Mouse (Mus musculus) lung, embryonic 16.5 days (tissue): ENCODE data around the gene Ceacam9. TPM values are rescaled to one million over a fixed set of nuclear protein-coding genes. Genes with fewer than 3 reads are reported as not detected.
A peak's percentile ranks its signal among the peaks of the same experiment; 100 is the strongest.

Experiments used
- ATAC-seq: fragments of 200-750 bp; cut with Nextera tagmentation; 2 replicates; pipeline ENCODE4 v1.8.0; 2017; ENCODE audit warnings: low read depth, mild to moderate bottlenecking, moderate library complexity
- H3K27ac ChIP-seq: fragments of 300-500 bp; sonication (generic); 2 replicates; pipeline ENCODE4 v1.5.1; 2014; ENCODE audit warnings: mild to moderate bottlenecking, control low read depth, low read length
- H3K27me3 ChIP-seq: fragments of 300-500 bp; sonication (generic); 2 replicates; pipeline ENCODE4 v1.6.1; 2014; ENCODE audit warnings: low read depth, low read length, mixed read lengths; ENCODE audit not compliant: control insufficient read depth, insufficient read depth
- H3K36me3 ChIP-seq: fragments of 300-500 bp; sonication (generic); 2 replicates; pipeline ENCODE4 v1.6.1; 2014; ENCODE audit warnings: low read length; ENCODE audit not compliant: control insufficient read depth, insufficient read depth
- H3K4me1 ChIP-seq: fragments of 300-500 bp; sonication (generic); replicated peaks from 2 replicates; pipeline ENCODE4 v1.6.1; 2014; ENCODE audit warnings: low read length, mixed read lengths; ENCODE audit not compliant: control insufficient read depth, insufficient read depth
- H3K4me2 ChIP-seq: fragments of 300-500 bp; sonication (generic); 2 replicates; pipeline ENCODE4 v1.6.1; 2014; ENCODE audit warnings: low read depth, low read length, control low read depth
- H3K4me3 ChIP-seq: fragments of 300-500 bp; sonication (generic); 2 replicates; pipeline ENCODE4 v1.5.1; 2014; ENCODE audit warnings: mild to moderate bottlenecking, low read length, control low read depth
- H3K9ac ChIP-seq: fragments of 300-500 bp; sonication (generic); 2 replicates; pipeline ENCODE4 v1.6.1; 2014; ENCODE audit warnings: low read length, control low read depth
- H3K9me3 ChIP-seq: fragments of 300-500 bp; sonication (generic); 2 replicates; pipeline ENCODE4 v1.6.1; 2016; ENCODE audit warnings: low read length; ENCODE audit not compliant: control insufficient read depth
- WGBS: fragments of 180-500 bp; shearing (Covaris S2); extraction: QIAGEN DNeasy Blood & Tissue Kit; methylation state at CpG from one replicate; pipeline ENCODE4 v1.1.7; 2014; 5-methylcytosine and 5-hydroxymethylcytosine counted together
- polyA plus RNA-seq: library from polyadenylated mRNA; unstranded; fragments of >200 nt; fragmentation: Nextera tagmentation; extraction: Ambion mirVana; gene quantifications from 2 replicates; pipeline ENCODE4 v1.2.1, GENCODE M21; 2015

Ceacam9 gene
- polyA plus RNA-seq, 1 experiment from 2014 or later, result not detected

- no peaks in the 10 kb centered on the region for H3K9me3 ChIP-seq
- no peak overlapping the region for H3K4me2 ChIP-seq
- peaks cover 11% of the 10 kb centered on the region; the same call in 1 of the 2 replicates for H3K4me1 ChIP-seq
- 46% methylated on average over 7 of the region's 7 CpGs for WGBS
- H3K27me3 ChIP-seq, result no peaks in the 10 kb centered on the region
- H3K36me3 ChIP-seq, result no peaks in the 10 kb centered on the region
- ATAC-seq, result no peak
- no peak overlapping the region for H3K4me3 ChIP-seq
- H3K9ac ChIP-seq, result no peak overlapping the region
- no peak overlapping the region for H3K27ac ChIP-seq
Observed at GRCm38 (mm10) chr7:16731893-16732422, 10.2 kb downstream of the Ceacam9 start.

GRCm38 (mm10) chr7:16737606-16738072, 15.9 kb downstream of the Ceacam9 start:
- Histone ChIP-seq H3K27ac (no peak overlapping the region), H3K4me2 (peak overlapping the region; percentile 83), H3K27me3 (no peaks in the 10 kb centered on the region), H3K9ac (peak overlapping the region; percentile 61), H3K9me3 (no peaks in the 10 kb centered on the region), H3K4me3 (peak overlapping the region; percentile 94), H3K4me1 (peaks cover 14% of the 10 kb centered on the region), H3K36me3 (no peaks in the 10 kb centered on the region)
- WGBS, result 33% methylated on average over 10 of the region's 10 CpGs
- peak; percentile 8; the same call in 1 of the 2 replicates for ATAC-seq

- peak; percentile 97 for ATAC-seq
- Histone ChIP-seq H3K4me2 (peak within 1 kb of the TSS; percentile 83), H3K27me3 (no peaks in the 10 kb centered on the region), H3K4me1 (peaks cover 14% of the 10 kb centered on the region), H3K4me3 (peak within 1 kb of the TSS; percentile 94), H3K9me3 (no peaks in the 10 kb centered on the region), H3K9ac (peak within 1 kb of the TSS; percentile 95), H3K36me3 (no peaks in the 10 kb centered on the region; the same call in 1 of the 2 replicates), H3K27ac (peak within 1 kb of the TSS; percentile 50)
- WGBS, result under 1% methylated on average over 34 of the region's 34 CpGs
Observed at GRCm38 (mm10) chr7:16738073-16738696, 16.5 kb downstream of the Ceacam9 start, which contains the start of gene Ap2s1. Ap2s1 (plus strand) TSS chr7:16738410.

GRCm38 (mm10) chr7:16739056-16739604, 17.4 kb downstream of the Ceacam9 start:
- H3K9me3 ChIP-seq, result no peaks in the 10 kb centered on the region
- H3K27ac ChIP-seq, result peak overlapping the region; percentile 50; the same call in 1 of the 2 replicates
- 51% methylated on average over 10 of the region's 10 CpGs for WGBS

GRCm38 (mm10) chr7:16745373-16745772, 23.6 kb downstream of the Ceacam9 start:
- H3K27ac ChIP-seq, result no peak overlapping the region
- no peak overlapping the region for H3K4me3 ChIP-seq
- peaks cover 24% of the 10 kb centered on the region for H3K36me3 ChIP-seq
- WGBS, result 72% methylated on average over 4 of the region's 4 CpGs
- H3K4me2 ChIP-seq, result no peak overlapping the region
- H3K27me3 ChIP-seq, result no peaks in the 10 kb centered on the region
- H3K4me1 ChIP-seq, result no peaks in the 10 kb centered on the region
- H3K9me3 ChIP-seq, result no peaks in the 10 kb centered on the region
- H3K9ac ChIP-seq, result no peak overlapping the region
- no peak for ATAC-seq

More at GRCm38 (mm10) chr7:16739056-16739604, 17.4 kb downstream of the Ceacam9 start:
- Histone ChIP-seq H3K4me2 (peak overlapping the region; percentile 83), H3K9ac (peak overlapping the region; percentile 95), H3K4me1 (peaks cover 14% of the 10 kb centered on the region), H3K4me3 (peak overlapping the region; percentile 94), H3K27me3 (no peaks in the 10 kb centered on the region), H3K36me3 (peaks cover 7% of the 10 kb centered on the region; the same call in 1 of the 2 replicates)
- no peak for ATAC-seq

- peaks cover 24% of the 10 kb centered on the region for H3K36me3 ChIP-seq
- no peaks in the 10 kb centered on the region for H3K4me1 ChIP-seq
- ATAC-seq, result peak; percentile 56; the same call in 1 of the 2 replicates
- 58% methylated on average over 3 of the region's 3 CpGs for WGBS
- H3K9ac ChIP-seq, result no peak overlapping the region
- no peak overlapping the region for H3K4me2 ChIP-seq
- no peak overlapping the region for H3K4me3 ChIP-seq
- no peak overlapping the region for H3K27ac ChIP-seq
- H3K9me3 ChIP-seq, result no peaks in the 10 kb centered on the region
- no peaks in the 10 kb centered on the region for H3K27me3 ChIP-seq
Observed at GRCm38 (mm10) chr7:16746093-16746492, 24.4 kb downstream of the Ceacam9 start.

- WGBS, result 87% methylated on average over 6 of the region's 6 CpGs
- H3K36me3 ChIP-seq, result peaks cover 24% of the 10 kb centered on the region
Observed at GRCm38 (mm10) chr7:16747656-16748055, 25.9 kb downstream of the Ceacam9 start.

GRCm38 (mm10) chr7:16752016-16752415, 30.3 kb downstream of the Ceacam9 start:
- ATAC-seq, result no peak
- 72% methylated on average over 12 of the region's 12 CpGs for WGBS

More at GRCm38 (mm10) chr7:16747656-16748055, 25.9 kb downstream of the Ceacam9 start:
- no peak overlapping the region for H3K4me3 ChIP-seq
- H3K27ac ChIP-seq, result no peak overlapping the region
- H3K27me3 ChIP-seq, result no peaks in the 10 kb centered on the region
- ATAC-seq, result no peak
- no peak overlapping the region for H3K9ac ChIP-seq
- no peaks in the 10 kb centered on the region for H3K4me1 ChIP-seq
- no peaks in the 10 kb centered on the region for H3K9me3 ChIP-seq
- no peak overlapping the region for H3K4me2 ChIP-seq

GRCm38 (mm10) chr7:16755362-16756017, 33.8 kb downstream of the Ceacam9 start:
- no peak overlapping the region for H3K9ac ChIP-seq
- H3K4me2 ChIP-seq, result no peak overlapping the region
- peaks cover 5% of the 10 kb centered on the region for H3K4me1 ChIP-seq
- peak; percentile 57 for ATAC-seq
- no peaks in the 10 kb centered on the region for H3K27me3 ChIP-seq
- WGBS, result 27% methylated on average over 17 of the region's 17 CpGs
- H3K36me3 ChIP-seq, result no peaks in the 10 kb centered on the region
- H3K27ac ChIP-seq, result peak overlapping the region; percentile 37; the same call in 1 of the 2 replicates
- H3K4me3 ChIP-seq, result no peak overlapping the region
- H3K9me3 ChIP-seq, result no peaks in the 10 kb centered on the region

More at GRCm38 (mm10) chr7:16752016-16752415, 30.3 kb downstream of the Ceacam9 start:
- H3K9me3 ChIP-seq, result no peaks in the 10 kb centered on the region
- H3K4me1 ChIP-seq, result no peaks in the 10 kb centered on the region
- no peak overlapping the region for H3K4me2 ChIP-seq
- H3K9ac ChIP-seq, result no peak overlapping the region
- H3K4me3 ChIP-seq, result no peak overlapping the region
- peaks cover 17% of the 10 kb centered on the region for H3K36me3 ChIP-seq
- no peak overlapping the region for H3K27ac ChIP-seq
- no peaks in the 10 kb centered on the region for H3K27me3 ChIP-seq
